Mouse (Mus musculus) left cerebral cortex, adult 8-10 months (tissue): Measurements from ENCODE around the gene Cds1. TPM values are rescaled to one million over a fixed set of nuclear protein-coding genes. Genes with fewer than 3 reads are reported as not detected.

Experiments used
- total RNA-seq, 4 experiments: library from RNA; stranded (reverse); gene quantifications; 2 replicates each; pipeline ENCODE4 v1.2.4; 2022

Cds1 gene
- total RNA-seq, 4 experiments from 2014 or later = 83.0 to 89.9 (median 85.7) TPM

Other genes starting within 250 kb of the Cds1 start
- under 1 TPM in 3 of 4 experiments, not detected in 1; 0.11 to 0.33 (median 0.27) TPM for gene Nkx6-1, start 100.1 kb upstream of the Cds1 start, total RNA-seq